Mouse (Mus musculus) liver, adult 2 months (tissue): ENCODE measurements around the gene Lin28a.

Experiments
- CTCF ChIP-seq: fragments of 200-500 bp; IDR thresholded peaks from 2 replicates; pipeline ENCODE4 v1.5.1; 2011; ENCODE audit warnings: low read depth, low read length, control low read depth
- POLR2A ChIP-seq: fragments of 200-500 bp; IDR thresholded peaks from 2 replicates; pipeline ENCODE4 v1.6.1; 2011; ENCODE audit warnings: low read length, control low read depth; ENCODE audit not compliant: insufficient read depth; ENCODE audit errors: extremely low read depth

DNA sequence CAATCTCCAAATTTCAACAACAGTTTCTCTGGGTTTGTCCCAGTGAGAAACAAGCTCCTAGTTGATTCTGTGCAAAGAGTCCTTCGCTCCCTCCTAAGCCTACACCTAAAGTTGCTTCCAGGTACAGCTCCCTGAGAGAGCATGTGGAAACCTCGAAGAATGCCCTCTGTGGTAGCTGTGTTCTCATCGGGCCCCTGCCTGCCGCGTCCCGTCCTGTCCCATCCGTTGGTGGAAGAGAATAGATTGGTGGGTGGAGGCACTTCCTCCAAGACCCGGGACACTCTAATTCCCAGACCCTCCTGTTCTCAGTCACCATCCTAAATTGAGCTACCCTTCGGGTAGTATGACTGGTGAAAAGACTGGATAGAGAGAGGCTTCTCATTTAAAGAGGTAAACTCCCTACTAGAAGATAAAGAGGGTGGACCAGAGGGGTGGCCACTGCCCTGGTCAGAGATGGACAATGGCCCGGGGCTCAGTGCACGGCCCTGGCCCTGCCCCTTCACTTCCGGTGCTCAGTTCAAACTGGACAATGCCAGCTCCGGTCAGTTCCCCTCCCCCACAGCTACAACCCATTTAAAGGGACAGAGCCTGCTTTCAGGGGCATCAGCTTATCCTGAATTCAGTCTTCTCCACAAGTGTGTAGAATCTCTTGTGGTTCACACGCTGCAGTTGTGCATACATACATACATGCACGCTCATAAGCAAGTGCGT lies 1.2 kb upstream of the Lin28a start:
- TF ChIP-seq CTCF, result no peak
- no peak for TF ChIP-seq POLR2A
